Mouse (Mus musculus) lung, postnatal 4 days (tissue): Measurements from ENCODE around the gene Hist1h3f.
A peak's percentile ranks its signal among the peaks of the same experiment; 100 is the strongest.
"Not testable (repeated sequence)": the region's sequence is repeated elsewhere in the genome, so short reads cannot be mapped to it uniquely, and the experiment has no call there.

ENCODE experiments used
- DNase-seq, 2 experiments: peaks; one replicate each; pipeline ENCODE4 v3.0.0; 2021

The Hist1h3f gene

DNA sequence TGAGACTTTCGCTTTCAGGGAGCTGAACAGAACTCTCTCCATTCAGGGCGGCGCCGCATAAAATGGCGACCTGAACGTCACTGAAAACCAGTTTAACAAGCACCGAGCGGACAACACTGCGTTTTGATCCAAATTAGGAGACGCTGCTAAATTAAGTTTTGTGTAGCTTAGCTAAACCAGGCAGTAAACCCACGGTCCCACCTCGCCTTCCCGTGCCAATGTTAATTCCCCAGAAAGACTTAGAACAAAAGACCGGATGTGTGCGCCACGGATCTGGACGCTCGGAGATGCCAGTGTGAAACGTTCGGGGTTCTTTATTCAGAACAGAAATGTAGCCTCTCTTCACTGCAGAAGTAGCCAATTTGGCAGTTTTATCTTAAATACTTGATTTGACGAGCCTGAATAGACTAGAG, 41.2 kb downstream of the Hist1h3f start:
- DNase-seq, result peak; percentile 74 to 80

DNA sequence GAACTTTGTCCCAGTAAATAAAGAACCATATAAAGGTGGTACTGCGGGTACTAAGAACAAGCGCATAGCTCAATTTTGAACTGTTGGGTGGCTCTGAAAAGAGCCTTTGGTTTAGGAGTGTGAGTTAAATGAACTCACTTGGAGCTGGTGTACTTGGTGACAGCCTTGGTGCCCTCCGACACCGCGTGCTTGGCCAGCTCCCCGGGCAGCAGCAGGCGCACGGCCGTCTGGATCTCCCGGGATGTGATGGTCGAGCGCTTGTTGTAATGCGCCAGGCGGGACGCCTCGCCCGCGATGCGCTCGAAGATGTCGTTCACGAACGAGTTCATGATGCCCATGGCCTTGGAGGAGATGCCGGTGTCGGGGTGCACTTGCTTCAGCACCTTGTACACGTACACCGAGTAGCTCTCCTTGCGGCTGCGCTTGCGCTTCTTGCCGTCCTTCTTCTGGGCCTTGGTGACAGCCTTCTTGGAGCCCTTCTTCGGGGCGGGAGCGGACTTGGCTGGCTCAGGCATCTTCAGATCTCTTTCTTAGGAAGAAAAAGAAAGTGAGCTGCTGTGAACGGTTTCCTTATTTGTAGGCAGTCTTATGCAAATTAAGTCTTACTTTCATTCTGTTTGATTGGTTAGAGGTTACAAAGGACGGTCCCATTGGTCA, 41.7 kb downstream of the Hist1h3f start:
- DNase-seq, result peak; percentile 80

DNA sequence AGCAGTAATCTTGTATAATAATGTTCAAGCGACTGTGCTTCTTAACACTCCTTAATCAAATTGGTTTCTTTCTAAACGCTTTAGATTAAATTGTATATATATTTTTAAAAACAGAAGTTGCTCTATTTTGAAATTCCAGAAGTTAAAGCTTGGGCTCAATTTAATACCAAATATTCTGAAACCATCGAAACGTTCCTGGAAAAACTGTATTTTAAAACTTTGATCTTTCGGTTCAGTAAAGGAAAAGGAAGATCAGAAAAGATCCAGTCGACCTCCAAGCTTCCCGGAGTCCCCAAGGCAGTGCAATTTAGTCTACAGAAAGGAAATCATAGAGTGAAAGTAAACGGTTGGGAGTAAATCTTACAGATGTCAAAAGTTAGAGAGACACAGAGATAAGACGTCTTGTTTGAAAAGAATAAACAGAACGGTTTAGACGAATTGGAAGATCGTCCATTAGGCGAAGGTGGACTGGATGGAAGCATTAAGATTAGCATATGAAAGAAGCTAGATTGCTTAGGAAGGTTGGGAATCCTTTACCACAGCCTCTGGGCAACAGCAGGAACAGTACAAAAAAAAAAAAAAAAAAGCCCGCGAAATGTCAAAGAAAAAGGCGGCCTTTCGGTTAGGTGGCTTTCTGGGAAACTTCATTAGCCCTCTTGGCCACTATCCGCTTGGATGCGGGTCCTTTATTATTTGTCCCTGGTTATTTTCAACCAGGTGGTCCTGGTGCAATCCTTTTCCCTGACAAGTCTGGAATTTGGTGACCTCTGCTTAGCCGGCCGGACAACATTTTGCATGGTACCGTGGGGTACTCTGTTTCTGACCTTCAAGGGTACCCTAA, 42.5 kb downstream of the Hist1h3f start:
- peak in 1 of 2 experiments; percentile 13 for DNase-seq

DNA sequence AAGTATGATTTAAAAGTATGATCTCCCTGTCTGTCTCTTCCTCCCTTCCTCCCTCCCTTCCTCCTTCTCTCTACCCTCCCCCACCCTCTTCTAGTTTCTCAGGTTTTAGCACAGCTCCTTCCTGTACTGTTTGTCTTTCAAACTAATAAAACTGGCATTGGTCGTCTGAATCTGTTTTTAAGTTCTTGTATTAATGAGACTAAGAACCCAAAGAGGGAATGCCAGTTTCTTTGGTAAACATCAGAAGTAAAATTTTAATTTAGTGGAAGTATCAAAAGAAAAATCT, 43.0 kb downstream of the Hist1h3f start:
- no peak for DNase-seq

DNA sequence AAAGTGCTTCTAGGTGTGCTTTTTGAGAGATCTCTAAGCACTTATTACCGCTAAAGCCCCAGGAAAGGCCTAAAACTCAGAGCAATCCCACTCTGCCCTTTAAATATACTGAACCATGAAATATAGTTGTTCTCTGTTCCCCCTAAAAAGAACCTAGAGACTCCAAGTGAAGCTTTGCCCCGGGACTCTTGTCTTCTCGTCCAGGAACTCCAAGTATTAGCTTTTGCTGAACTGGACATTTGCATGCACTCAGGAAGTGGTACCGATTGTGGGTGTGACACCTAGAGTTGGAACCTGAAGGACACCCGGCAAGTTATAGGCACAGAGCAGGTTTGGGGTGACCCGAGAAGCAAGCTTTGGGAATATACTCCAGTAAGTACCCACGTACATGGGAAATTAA, 47.4 kb downstream of the Hist1h3f start:
- no peak for DNase-seq

DNA sequence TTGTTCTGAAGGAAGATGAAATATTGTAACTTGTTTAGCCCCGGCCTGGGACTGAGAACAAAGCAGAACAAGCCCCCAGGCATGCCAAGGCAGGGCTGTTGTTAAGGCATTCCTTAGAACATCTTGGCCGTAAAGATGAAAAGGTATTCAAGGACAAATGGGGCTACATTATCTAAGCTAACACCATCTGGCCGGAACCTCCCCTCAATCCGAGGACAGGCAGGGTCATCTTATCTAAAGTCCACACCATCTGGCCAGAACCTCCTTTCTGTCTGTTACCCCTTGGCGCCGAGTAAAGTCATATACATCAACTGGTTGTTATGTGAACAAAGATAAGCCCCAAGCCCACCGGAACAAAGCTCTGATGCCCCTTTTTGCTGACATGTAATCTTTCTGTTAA, 48.0 kb downstream of the Hist1h3f start:
- not testable (repeated sequence) for DNase-seq

DNA sequence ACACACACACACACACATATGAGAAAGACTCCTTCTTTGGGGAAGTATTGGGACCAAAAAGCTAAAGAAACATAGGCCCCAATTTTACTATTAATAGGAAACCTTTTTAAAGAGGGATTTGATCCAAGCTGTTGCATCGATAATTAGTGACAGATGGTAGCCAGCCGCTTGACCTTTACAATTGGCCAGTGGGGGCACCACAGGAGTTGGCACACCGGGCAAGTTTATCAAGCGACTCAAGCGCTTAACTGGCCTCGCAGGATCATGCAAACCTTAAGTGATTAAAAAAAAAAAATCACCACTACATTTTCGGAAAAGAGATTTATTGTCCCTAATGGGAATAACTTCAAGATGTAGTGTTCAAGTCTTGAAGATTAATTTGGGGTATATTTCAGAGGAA, 48.8 kb downstream of the Hist1h3f start:
- DNase-seq, result no peak

DNA sequence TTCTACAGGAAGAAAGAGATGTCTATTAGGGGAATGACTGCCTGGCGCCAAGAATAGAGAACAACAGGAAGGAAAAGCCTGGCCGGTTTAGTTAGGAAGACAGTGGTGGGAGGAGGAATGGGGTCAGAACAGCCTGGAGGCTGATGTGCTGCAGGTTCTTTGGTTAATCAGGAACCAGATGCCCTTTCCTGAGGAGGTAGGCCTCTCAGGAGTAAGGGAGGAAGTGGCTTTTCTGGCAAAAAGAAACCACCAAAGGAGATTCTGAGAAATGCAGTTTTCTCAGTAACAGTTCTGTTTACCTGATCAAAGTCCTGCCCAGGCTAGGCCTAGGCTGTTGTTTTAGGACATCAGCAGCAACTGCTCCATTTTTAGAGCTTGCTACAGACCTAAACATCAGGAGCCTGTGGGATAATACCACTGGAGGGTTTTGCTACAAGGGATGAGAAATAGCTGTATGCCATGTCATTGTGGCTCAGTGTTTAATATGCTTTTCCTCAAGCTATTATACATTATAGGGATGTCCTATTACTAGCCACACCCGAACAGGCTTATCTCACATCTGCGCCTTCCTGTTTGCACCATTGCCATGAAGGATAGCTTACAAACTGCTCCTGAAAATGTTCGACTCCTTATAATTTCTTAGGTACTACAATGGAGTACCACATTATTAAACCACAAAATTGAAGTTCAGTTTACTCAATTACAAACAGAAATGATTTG, 49.4 kb downstream of the Hist1h3f start:
- peak in 1 of 2 experiments; percentile 25 for DNase-seq
